Mouse (Mus musculus): ENCODE measurements at regions not wholly inside any gene's neighbourhood (a gene's known extent, or its start where the extent isn't known, plus 50 kb on each side); places are given as distances from the start of the nearest gene placed in this dataset.

DNA sequence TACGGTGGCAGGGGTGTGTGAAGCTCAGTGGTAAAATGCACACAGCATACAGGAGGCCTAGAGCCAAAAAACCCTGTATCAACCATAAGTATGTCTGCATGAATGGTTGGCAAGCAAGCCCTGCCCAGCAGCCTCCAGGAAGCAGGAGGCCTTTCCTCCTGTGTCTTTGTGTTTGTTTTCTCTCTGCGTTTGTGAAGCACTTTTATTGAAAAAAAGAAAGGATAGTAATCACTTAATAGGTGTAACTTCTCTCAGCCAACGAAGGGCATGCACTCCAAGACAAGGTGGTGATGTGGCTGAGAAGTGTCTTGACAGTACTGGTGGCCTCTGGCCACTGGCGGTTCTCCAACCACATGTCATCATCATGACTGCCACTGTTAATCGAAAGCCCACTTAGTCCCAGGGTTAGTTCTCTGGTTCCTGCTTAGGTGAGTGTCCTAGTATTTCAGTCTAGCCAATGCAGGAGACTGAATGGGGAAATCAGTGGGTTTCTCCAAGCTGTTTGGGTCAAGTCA lies 66.5 kb upstream of the Polg start:
- peaks cover 10% of the 10 kb centered on the region for H3K4me1 ChIP-seq (ENCODE audit: control insufficient read depth, insufficient read depth, low read length)
- no peak overlapping the region for H3K9ac ChIP-seq (ENCODE audit: low read length)
- H3K9me3 ChIP-seq (replicated peaks; ENCODE audit: control insufficient read depth, low read length) = no peaks in the 10 kb centered on the region
- no peak overlapping the region for H3K4me2 ChIP-seq (ENCODE audit: low read depth, low read length)
- 37% methylated on average over 5 of the region's 5 CpGs for WGBS
- no peak for ATAC-seq (replicated peaks; ENCODE audit: extremely low read depth, insufficient read depth, low FRiP score)
- H3K27me3 ChIP-seq (ENCODE audit: control insufficient read depth, insufficient read depth, low read length) = peaks cover 85% of the 10 kb centered on the region
- H3K4me3 ChIP-seq (ENCODE audit: low read length) = no peak overlapping the region
- H3K36me3 ChIP-seq (ENCODE audit: control insufficient read depth, insufficient read depth) = no peaks in the 10 kb centered on the region
- no peak overlapping the region for H3K27ac ChIP-seq (ENCODE audit: low read length)

- no peak overlapping the region for H3K27ac ChIP-seq (ENCODE audit: low read length)
These were observed 65.6 kb upstream of the Polg start for GRCm38 (mm10) chr7:79531551-79532356.

GRCm38 (mm10) chr7:79531142-79531541 lies 65.0 kb upstream of the Polg start:
- H3K4me1 ChIP-seq (ENCODE audit: control insufficient read depth, insufficient read depth, low read length) = peaks cover 8% of the 10 kb centered on the region
- no peak overlapping the region for H3K9ac ChIP-seq (ENCODE audit: low read length)
- H3K27me3 ChIP-seq (ENCODE audit: control insufficient read depth, insufficient read depth, low read length) = peaks cover 87% of the 10 kb centered on the region
- no peak overlapping the region for H3K4me2 ChIP-seq (ENCODE audit: low read depth, low read length)
- WGBS = 18% methylated on average over 5 of the region's 5 CpGs
- H3K9me3 ChIP-seq (replicated peaks; ENCODE audit: control insufficient read depth, low read length) = no peaks in the 10 kb centered on the region
- H3K4me3 ChIP-seq (ENCODE audit: low read length) = no peak overlapping the region
- H3K27ac ChIP-seq (ENCODE audit: low read length) = no peak overlapping the region
- ATAC-seq (replicated peaks; ENCODE audit: extremely low read depth, insufficient read depth, low FRiP score) = no peak
- H3K36me3 ChIP-seq (ENCODE audit: control insufficient read depth, insufficient read depth) = no peaks in the 10 kb centered on the region

More at GRCm38 (mm10) chr7:79531551-79532356, 65.6 kb upstream of the Polg start:
- peaks cover 86% of the 10 kb centered on the region for H3K27me3 ChIP-seq (ENCODE audit: control insufficient read depth, insufficient read depth, low read length)
- 21% methylated on average over 12 of the region's 12 CpGs for WGBS
- no peak overlapping the region for H3K9ac ChIP-seq (ENCODE audit: low read length)
- H3K4me1 ChIP-seq (ENCODE audit: control insufficient read depth, insufficient read depth, low read length) = peaks cover 10% of the 10 kb centered on the region
- H3K9me3 ChIP-seq (replicated peaks; ENCODE audit: control insufficient read depth, low read length) = no peaks in the 10 kb centered on the region
- H3K36me3 ChIP-seq (ENCODE audit: control insufficient read depth, insufficient read depth) = no peaks in the 10 kb centered on the region
- no peak overlapping the region for H3K4me3 ChIP-seq (ENCODE audit: low read length)
- no peak overlapping the region for H3K4me2 ChIP-seq (ENCODE audit: low read depth, low read length)
- ATAC-seq (replicated peaks; ENCODE audit: extremely low read depth, insufficient read depth, low FRiP score) = no peak

- 26% methylated on average over 1 of the region's 1 CpGs for whole genome bisulfite sequencing
- no peak overlapping the region for H3K27ac ChIP-seq (ENCODE audit: low read length)
- peaks cover 78% of the 10 kb centered on the region for H3K27me3 ChIP-seq (ENCODE audit: control insufficient read depth, insufficient read depth, low read length)
- ATAC-seq (replicated peaks; ENCODE audit: extremely low read depth, insufficient read depth, low FRiP score) = no peak
- no peak overlapping the region for H3K9ac ChIP-seq (ENCODE audit: low read length)
- no peak overlapping the region for H3K4me3 ChIP-seq (ENCODE audit: low read length)
- no peaks in the 10 kb centered on the region for H3K4me1 ChIP-seq (ENCODE audit: control insufficient read depth, insufficient read depth, low read length)
- H3K4me2 ChIP-seq (ENCODE audit: low read depth, low read length) = no peak overlapping the region
- H3K36me3 ChIP-seq (ENCODE audit: control insufficient read depth, insufficient read depth) = no peaks in the 10 kb centered on the region
- no peaks in the 10 kb centered on the region for H3K9me3 ChIP-seq (replicated peaks; ENCODE audit: control insufficient read depth, low read length)
These were observed 63.3 kb upstream of the Polg start for GRCm38 (mm10) chr7:79529480-79529879.

DNA sequence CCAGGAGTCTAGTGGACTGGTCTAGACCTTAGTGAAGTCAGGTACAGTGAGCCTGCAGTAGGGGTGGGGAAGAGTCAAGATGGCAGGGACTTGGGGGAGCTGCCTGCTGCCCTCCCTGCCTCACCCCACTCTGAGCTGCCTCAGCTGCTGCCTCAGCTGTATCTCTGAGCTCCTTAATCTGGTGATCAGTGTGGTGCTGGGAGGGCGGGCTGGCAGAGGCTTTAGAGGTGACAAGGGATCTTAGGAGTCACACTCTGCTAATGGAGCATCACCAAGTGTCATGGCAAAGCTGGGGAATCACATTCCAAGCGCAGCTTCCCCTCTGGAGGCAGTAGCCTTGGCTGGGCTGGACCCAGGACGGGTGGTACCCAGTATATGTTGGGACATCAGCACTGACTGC lies 61.8 kb upstream of the Polg start:
- no peak overlapping the region for H3K9ac ChIP-seq (ENCODE audit: low read length)
- 32% methylated on average over 3 of the region's 3 CpGs for WGBS
- no peak for ATAC-seq (replicated peaks; ENCODE audit: extremely low read depth, insufficient read depth, low FRiP score)

GRCm38 (mm10) chr7:79525690-79526630 lies 59.8 kb upstream of the Polg start:
- H3K9me3 ChIP-seq (replicated peaks; ENCODE audit: control insufficient read depth, low read length) = no peaks in the 10 kb centered on the region
- H3K36me3 ChIP-seq (ENCODE audit: control insufficient read depth, insufficient read depth) = no peaks in the 10 kb centered on the region
- no peaks in the 10 kb centered on the region; the same call in none of the 2 replicates for H3K4me1 ChIP-seq (ENCODE audit: control insufficient read depth, insufficient read depth, low read length)
- no peak overlapping the region for H3K4me3 ChIP-seq (ENCODE audit: low read length)
- no peak overlapping the region for H3K9ac ChIP-seq (ENCODE audit: low read length)
- peaks cover 59% of the 10 kb centered on the region for H3K27me3 ChIP-seq (ENCODE audit: control insufficient read depth, insufficient read depth, low read length)
- H3K4me2 ChIP-seq (ENCODE audit: low read depth, low read length) = no peak overlapping the region
- ATAC-seq (replicated peaks; ENCODE audit: extremely low read depth, insufficient read depth, low FRiP score) = no peak
- WGBS = 46% methylated on average over 14 of the region's 14 CpGs
- H3K27ac ChIP-seq (ENCODE audit: low read length) = no peak overlapping the region

More for the DNA sequence above, 61.8 kb upstream of the Polg start:
- no peak overlapping the region for H3K4me3 ChIP-seq (ENCODE audit: low read length)
- H3K9me3 ChIP-seq (replicated peaks; ENCODE audit: control insufficient read depth, low read length) = no peaks in the 10 kb centered on the region
- no peak overlapping the region for H3K4me2 ChIP-seq (ENCODE audit: low read depth, low read length)
- peaks cover 74% of the 10 kb centered on the region for H3K27me3 ChIP-seq (ENCODE audit: control insufficient read depth, insufficient read depth, low read length)
- H3K36me3 ChIP-seq (ENCODE audit: control insufficient read depth, insufficient read depth) = no peaks in the 10 kb centered on the region
- no peak overlapping the region for H3K27ac ChIP-seq (ENCODE audit: low read length)
- no peaks in the 10 kb centered on the region for H3K4me1 ChIP-seq (ENCODE audit: control insufficient read depth, insufficient read depth, low read length)

- 49% methylated on average over 10 of the region's 10 CpGs for WGBS
- Histone ChIP-seq H3K4me3 (ENCODE audit: low read length) (no peak overlapping the region), H3K9me3 (replicated peaks; ENCODE audit: control insufficient read depth, low read length) (no peaks in the 10 kb centered on the region), H3K36me3 (ENCODE audit: control insufficient read depth, insufficient read depth) (no peaks in the 10 kb centered on the region), H3K4me1 (ENCODE audit: control insufficient read depth, insufficient read depth, low read length) (peaks cover 9% of the 10 kb centered on the region), H3K9ac (ENCODE audit: low read length) (no peak overlapping the region), H3K27ac (ENCODE audit: low read length) (no peak overlapping the region), H3K27me3 (ENCODE audit: control insufficient read depth, insufficient read depth, low read length) (peaks cover 50% of the 10 kb centered on the region), H3K4me2 (ENCODE audit: low read depth, low read length) (no peak overlapping the region)
- ATAC-seq (replicated peaks; ENCODE audit: extremely low read depth, insufficient read depth, low FRiP score) = no peak
These were observed 58.8 kb upstream of the Polg start for GRCm38 (mm10) chr7:79524921-79525320.

- Histone ChIP-seq H3K27me3 (ENCODE audit: control insufficient read depth, insufficient read depth, low read length) (peaks cover 47% of the 10 kb centered on the region), H3K36me3 (ENCODE audit: control insufficient read depth, insufficient read depth) (no peaks in the 10 kb centered on the region), H3K9ac (ENCODE audit: low read length) (no peak overlapping the region), H3K4me1 (ENCODE audit: control insufficient read depth, insufficient read depth, low read length) (peaks cover 12% of the 10 kb centered on the region), H3K27ac (ENCODE audit: low read length) (no peak overlapping the region), H3K4me3 (ENCODE audit: low read length) (no peak overlapping the region), H3K9me3 (replicated peaks; ENCODE audit: control insufficient read depth, low read length) (no peaks in the 10 kb centered on the region), H3K4me2 (ENCODE audit: low read depth, low read length) (no peak overlapping the region)
- WGBS = 72% methylated on average over 4 of the region's 4 CpGs
- no peak for ATAC-seq (replicated peaks; ENCODE audit: extremely low read depth, insufficient read depth, low FRiP score)
These were observed 57.5 kb upstream of the Polg start for GRCm38 (mm10) chr7:79523696-79524095.

DNA sequence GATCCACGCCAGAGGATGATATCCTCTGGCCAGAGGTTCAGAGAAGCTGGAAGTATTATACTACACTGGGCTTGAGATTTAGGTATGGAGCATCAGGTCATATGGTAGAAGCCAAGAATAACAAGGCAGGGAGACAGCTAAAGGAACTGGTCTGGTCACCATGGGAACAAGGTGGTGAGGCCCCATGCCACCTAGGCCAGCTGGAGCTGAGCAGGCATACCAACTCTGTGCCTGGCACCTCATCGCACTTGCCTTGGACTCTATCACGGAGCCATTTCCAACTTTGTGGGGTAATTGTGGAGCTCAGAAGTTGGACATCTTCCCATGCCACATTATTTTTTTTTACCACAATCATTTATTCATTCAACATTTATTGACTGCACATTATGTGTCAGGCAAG lies 55.9 kb upstream of the Polg start:
- Histone ChIP-seq H3K9ac (ENCODE audit: low read length) (no peak overlapping the region), H3K27me3 (ENCODE audit: control insufficient read depth, insufficient read depth, low read length) (peaks cover 47% of the 10 kb centered on the region), H3K9me3 (replicated peaks; ENCODE audit: control insufficient read depth, low read length) (no peaks in the 10 kb centered on the region), H3K4me3 (ENCODE audit: low read length) (no peak overlapping the region), H3K4me1 (ENCODE audit: control insufficient read depth, insufficient read depth, low read length) (peaks cover 12% of the 10 kb centered on the region), H3K36me3 (ENCODE audit: control insufficient read depth, insufficient read depth) (no peaks in the 10 kb centered on the region), H3K27ac (ENCODE audit: low read length) (no peak overlapping the region), H3K4me2 (ENCODE audit: low read depth, low read length) (no peak overlapping the region)
- ATAC-seq (replicated peaks; ENCODE audit: extremely low read depth, insufficient read depth, low FRiP score) = no peak
- 89% methylated on average over 3 of the region's 3 CpGs for WGBS
